Mouse (Mus musculus) heart, embryonic 16.5 days (tissue): Measurements from ENCODE around the gene Apon. TPM values are rescaled to one million over a fixed set of nuclear protein-coding genes. Genes with fewer than 3 reads are reported as not detected.
"Not testable (repeated sequence)": the region's sequence is repeated elsewhere in the genome, so short reads cannot be mapped to it uniquely, and the experiment has no call there.

Source experiments
- ATAC-seq: fragments of 200-750 bp; cut with Nextera tagmentation; replicated peaks from 2 replicates; pipeline ENCODE4 v1.8.0; 2017; ENCODE audit warnings: moderate number of reproducible peaks; ENCODE audit not compliant: insufficient read depth, low FRiP score; ENCODE audit errors: extremely low read depth
- H3K27ac ChIP-seq: fragments of 300-500 bp; sonication (generic); 2 replicates; pipeline ENCODE4 v1.5.1; 2014; ENCODE audit warnings: mild to moderate bottlenecking, low read length, control low read depth, moderate library complexity
- H3K27me3 ChIP-seq: fragments of 300-500 bp; sonication (generic); 2 replicates; pipeline ENCODE4 v1.6.1; 2014; ENCODE audit warnings: low read length, mixed read lengths; ENCODE audit not compliant: control insufficient read depth, insufficient read depth
- H3K36me3 ChIP-seq: fragments of 300-500 bp; sonication (generic); 2 replicates; pipeline ENCODE4 v1.6.1; 2014; ENCODE audit not compliant: control insufficient read depth, insufficient read depth
- H3K4me1 ChIP-seq: fragments of 300-500 bp; sonication (generic); 2 replicates; pipeline ENCODE4 v1.6.1; 2014; ENCODE audit warnings: low read length, mixed read lengths; ENCODE audit not compliant: control insufficient read depth, insufficient read depth
- H3K4me2 ChIP-seq: fragments of 300-500 bp; sonication (generic); 2 replicates; pipeline ENCODE4 v1.6.1; 2014; ENCODE audit warnings: low read depth, mild to moderate bottlenecking, control low read depth, low read length
- H3K4me3 ChIP-seq: fragments of 300-500 bp; sonication (generic); 2 replicates; pipeline ENCODE4 v1.5.1; 2014; ENCODE audit warnings: mild to moderate bottlenecking, control low read depth, low read length
- H3K9ac ChIP-seq: fragments of 300-500 bp; sonication (generic); 2 replicates; pipeline ENCODE4 v1.6.1; 2014; ENCODE audit warnings: low read length, control low read depth
- H3K9me3 ChIP-seq: fragments of 300-500 bp; sonication (generic); replicated peaks from 2 replicates; pipeline ENCODE4 v1.6.1; 2016; ENCODE audit warnings: low read length; ENCODE audit not compliant: control insufficient read depth
- WGBS: fragments of 180-500 bp; shearing (Covaris S2); extraction: QIAGEN DNeasy Blood & Tissue Kit; methylation state at CpG from one replicate; pipeline ENCODE4 v1.1.7; 2014; 5-methylcytosine and 5-hydroxymethylcytosine counted together
- polyA plus RNA-seq: library from polyadenylated mRNA; unstranded; fragments of >200 nt; fragmentation: Nextera tagmentation; extraction: Ambion mirVana; gene quantifications from 2 replicates; pipeline ENCODE4 v1.2.1, GENCODE M21; 2015

Gene Apon
- polyA plus RNA-seq, 1 experiment from 2014 or later = not detected

DNA sequence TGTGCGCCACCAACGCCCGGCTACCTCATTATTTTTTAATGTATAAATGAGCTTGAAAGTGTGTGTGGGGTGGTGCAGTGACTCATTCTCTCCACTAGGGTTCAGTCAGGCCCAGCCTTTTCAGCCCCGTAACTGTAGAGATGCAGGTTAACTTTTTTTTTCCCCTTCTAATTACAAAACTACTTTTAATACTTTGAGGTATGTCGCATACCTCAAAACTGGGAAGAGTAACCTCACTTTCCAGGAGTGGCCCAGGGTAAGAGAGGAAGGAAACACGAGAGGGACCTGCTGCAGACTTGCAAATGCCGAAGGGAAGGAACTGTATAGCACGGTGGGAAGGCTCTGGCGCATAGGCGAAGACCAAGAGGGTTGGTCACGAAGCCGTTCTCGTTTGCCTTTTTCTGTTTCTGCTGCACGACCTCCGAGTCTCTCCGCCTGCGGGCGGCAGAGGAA lies 41.0 kb upstream of the Apon start:
- ATAC-seq = peak; percentile 42
- Histone ChIP-seq H3K27ac (peak overlapping the region; percentile 1), H3K27me3 (0 out of 2 replicates have a peak, but pooled peaks cover 3% of the 10 kb centered on the region), H3K36me3 (no peaks in the 10 kb centered on the region), H3K9me3 (no peaks in the 10 kb centered on the region), H3K9ac (peak overlapping the region; percentile 32), H3K4me3 (peak overlapping the region; percentile 42), H3K4me2 (peak overlapping the region; percentile 66), H3K4me1 (peaks cover 7% of the 10 kb centered on the region)
- under 1% methylated on average over 18 of the region's 18 CpGs for WGBS

DNA sequence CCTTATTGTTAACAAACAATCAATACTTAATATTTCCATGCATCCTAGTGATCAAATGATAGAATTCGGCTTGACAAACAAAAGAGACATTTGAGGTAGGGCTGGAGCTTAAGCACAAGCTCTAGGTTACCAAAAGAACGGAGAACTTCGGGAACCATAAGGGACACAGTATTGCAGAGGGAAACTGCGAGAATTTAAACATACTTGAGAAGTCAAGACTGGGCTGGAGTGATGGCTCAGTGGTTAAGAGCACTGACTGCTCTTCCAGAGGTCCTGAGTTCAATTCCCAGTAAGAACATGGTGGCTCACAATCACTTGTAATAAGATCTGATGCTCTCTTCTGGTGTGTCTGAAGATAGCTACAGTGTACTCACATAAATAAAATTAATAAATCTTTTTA lies 39.8 kb upstream of the Apon start:
- not testable (repeated sequence) for H3K4me1 ChIP-seq, H3K4me3 ChIP-seq, H3K9ac ChIP-seq, H3K27me3 ChIP-seq, H3K36me3 ChIP-seq, H3K27ac ChIP-seq, H3K4me2 ChIP-seq, ATAC-seq, H3K9me3 ChIP-seq
- 83% methylated on average over 4 of the region's 4 CpGs for WGBS

- Histone ChIP-seq H3K27me3 (0 out of 2 replicates have a peak, but pooled peaks cover 3% of the 10 kb centered on the region), H3K4me2 (no peak overlapping the region), H3K4me3 (no peak overlapping the region), H3K27ac (no peak overlapping the region), H3K9ac (no peak overlapping the region), H3K36me3 (no peaks in the 10 kb centered on the region), H3K4me1 (peaks cover 7% of the 10 kb centered on the region), H3K9me3 (no peaks in the 10 kb centered on the region)
- ATAC-seq = no peak
- 80% methylated on average over 5 of the region's 5 CpGs for WGBS
Measured at GRCm38 (mm10) chr10:128214981-128215380, 38.9 kb upstream of the Apon start.

- Histone ChIP-seq H3K9me3 (no peaks in the 10 kb centered on the region), H3K4me3 (no peak overlapping the region), H3K36me3 (no peaks in the 10 kb centered on the region), H3K4me1 (no peaks in the 10 kb centered on the region), H3K9ac (no peak overlapping the region), H3K27ac (no peak overlapping the region), H3K4me2 (no peak overlapping the region), H3K27me3 (0 out of 2 replicates have a peak, but pooled peaks cover 1% of the 10 kb centered on the region)
- no peak for ATAC-seq
- 88% methylated on average over 18 of the region's 18 CpGs for WGBS
Measured at GRCm38 (mm10) chr10:128218387-128219117, 35.3 kb upstream of the Apon start.

GRCm38 (mm10) chr10:128221533-128222286 lies 32.2 kb upstream of the Apon start:
- no peak overlapping the region for H3K4me3 ChIP-seq
- WGBS = 51% methylated on average over 16 of the region's 16 CpGs
- H3K4me2 ChIP-seq = no peak overlapping the region
- H3K9me3 ChIP-seq = no peaks in the 10 kb centered on the region
- no peak for ATAC-seq
- no peak overlapping the region for H3K27ac ChIP-seq
- no peaks in the 10 kb centered on the region for H3K27me3 ChIP-seq
- H3K36me3 ChIP-seq = no peaks in the 10 kb centered on the region
- H3K9ac ChIP-seq = no peak overlapping the region
- no peaks in the 10 kb centered on the region for H3K4me1 ChIP-seq

DNA sequence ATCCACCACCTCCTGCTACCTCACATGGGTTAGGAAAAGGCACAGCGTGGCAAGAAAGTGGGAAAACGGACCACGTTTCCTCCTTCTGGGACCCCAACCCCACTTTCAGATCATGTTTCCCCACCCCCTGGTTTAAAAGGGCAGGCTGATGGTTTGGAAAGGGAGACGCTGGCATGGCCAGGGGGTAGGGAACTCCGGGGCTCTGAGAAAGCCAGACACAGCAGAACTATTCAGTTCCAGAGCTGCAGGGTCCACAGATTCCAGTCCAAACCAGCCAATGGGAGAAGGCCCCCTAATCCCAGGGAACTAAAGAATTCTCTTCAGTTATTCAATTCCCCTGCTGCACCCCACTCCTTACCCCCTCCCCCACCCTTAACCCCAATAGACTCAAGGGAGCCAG lies 28.8 kb upstream of the Apon start:
- no peak overlapping the region for H3K4me2 ChIP-seq
- H3K4me3 ChIP-seq = no peak overlapping the region
- no peak overlapping the region; the same call in 1 of the 2 replicates for H3K9ac ChIP-seq
- H3K27me3 ChIP-seq = no peaks in the 10 kb centered on the region
- WGBS = 50% methylated on average over 5 of the region's 5 CpGs
- no peak for ATAC-seq
- peaks cover 4% of the 10 kb centered on the region; the same call in 1 of the 2 replicates for H3K4me1 ChIP-seq
- H3K9me3 ChIP-seq = no peaks in the 10 kb centered on the region
- no peak overlapping the region for H3K27ac ChIP-seq
- no peaks in the 10 kb centered on the region for H3K36me3 ChIP-seq

DNA sequence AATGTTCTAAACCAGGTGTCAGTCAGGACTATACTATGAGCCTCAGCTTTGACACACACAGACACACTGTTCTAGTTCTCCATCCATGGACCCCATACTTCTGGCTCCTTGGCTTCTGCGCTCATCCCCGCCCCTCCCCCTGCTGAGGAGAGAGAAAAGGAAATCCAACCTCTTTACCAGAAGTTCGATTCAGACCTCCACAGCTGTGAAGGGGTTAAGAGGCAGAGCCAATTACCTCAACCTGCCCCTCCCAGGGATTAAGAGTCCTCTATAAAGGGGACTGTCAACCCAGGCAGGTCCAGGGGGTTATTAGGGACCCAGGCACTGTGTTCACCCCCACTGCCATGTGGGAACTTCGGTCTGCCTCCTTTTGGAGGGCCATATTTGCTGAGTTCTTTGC lies 28.4 kb upstream of the Apon start, which contains the start of gene Mip:
Gene Mip, plus strand, starts transcription at position 301 of the 400 bp plus-strand sequence.
- H3K4me2 ChIP-seq = no peak within 1 kb of the TSS
- no peak for ATAC-seq
- peaks cover 4% of the 10 kb centered on the region; the same call in 1 of the 2 replicates for H3K4me1 ChIP-seq
- H3K4me3 ChIP-seq = no peak within 1 kb of the TSS
- no peaks in the 10 kb centered on the region for H3K27me3 ChIP-seq
- H3K36me3 ChIP-seq = no peaks in the 10 kb centered on the region
- H3K27ac ChIP-seq = no peak within 1 kb of the TSS
- no peaks in the 10 kb centered on the region for H3K9me3 ChIP-seq
- no peak within 1 kb of the TSS; the same call in 1 of the 2 replicates for H3K9ac ChIP-seq
- 50% methylated on average over 4 of the region's 4 CpGs for WGBS

DNA sequence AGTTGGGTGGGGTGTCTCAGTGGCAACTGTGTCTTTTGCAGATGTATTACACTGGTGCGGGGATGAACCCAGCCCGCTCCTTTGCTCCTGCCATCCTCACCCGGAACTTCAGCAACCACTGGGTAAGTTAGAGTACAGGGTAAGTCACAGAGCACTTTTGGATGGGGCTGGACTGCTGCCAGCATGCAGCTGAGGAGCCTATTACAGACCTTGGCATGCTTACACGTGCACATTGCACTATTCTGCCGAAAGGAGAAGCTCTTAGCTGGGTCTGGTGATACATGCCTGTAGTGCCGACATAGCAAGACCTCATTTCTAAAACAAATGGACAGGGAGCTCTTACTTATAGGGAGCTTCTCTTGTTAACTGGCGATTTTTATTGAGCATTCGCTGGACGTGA lies 26.3 kb upstream of the Apon start:
- Histone ChIP-seq H3K27ac (no peak overlapping the region), H3K4me3 (no peak overlapping the region), H3K9ac (0 out of 2 replicates have a peak overlapping the region, but pooled peaks have one; percentile 25), H3K4me1 (peaks cover 10% of the 10 kb centered on the region), H3K9me3 (no peaks in the 10 kb centered on the region), H3K4me2 (no peak overlapping the region), H3K27me3 (no peaks in the 10 kb centered on the region), H3K36me3 (no peaks in the 10 kb centered on the region)
- WGBS = 69% methylated on average over 9 of the region's 9 CpGs
- ATAC-seq = no peak

- Histone ChIP-seq H3K27me3 (no peaks in the 10 kb centered on the region), H3K36me3 (no peaks in the 10 kb centered on the region), H3K4me1 (peaks cover 13% of the 10 kb centered on the region), H3K9me3 (no peaks in the 10 kb centered on the region), H3K27ac (no peak overlapping the region), H3K9ac (0 out of 2 replicates have a peak overlapping the region, but pooled peaks have one; percentile 25), H3K4me3 (no peak overlapping the region), H3K4me2 (no peak overlapping the region)
- 91% methylated on average over 8 of the region's 8 CpGs for WGBS
- no peak for ATAC-seq
Measured at GRCm38 (mm10) chr10:128228009-128228408, 25.9 kb upstream of the Apon start.
